Mouse (Mus musculus) cerebellum, adult 8-10 months (tissue): Measurements from ENCODE around the gene Wdfy4.

Experiments
- DNase-seq: peaks from one replicate; pipeline ENCODE4 v3.0.0; 2022

Gene Wdfy4

DNA sequence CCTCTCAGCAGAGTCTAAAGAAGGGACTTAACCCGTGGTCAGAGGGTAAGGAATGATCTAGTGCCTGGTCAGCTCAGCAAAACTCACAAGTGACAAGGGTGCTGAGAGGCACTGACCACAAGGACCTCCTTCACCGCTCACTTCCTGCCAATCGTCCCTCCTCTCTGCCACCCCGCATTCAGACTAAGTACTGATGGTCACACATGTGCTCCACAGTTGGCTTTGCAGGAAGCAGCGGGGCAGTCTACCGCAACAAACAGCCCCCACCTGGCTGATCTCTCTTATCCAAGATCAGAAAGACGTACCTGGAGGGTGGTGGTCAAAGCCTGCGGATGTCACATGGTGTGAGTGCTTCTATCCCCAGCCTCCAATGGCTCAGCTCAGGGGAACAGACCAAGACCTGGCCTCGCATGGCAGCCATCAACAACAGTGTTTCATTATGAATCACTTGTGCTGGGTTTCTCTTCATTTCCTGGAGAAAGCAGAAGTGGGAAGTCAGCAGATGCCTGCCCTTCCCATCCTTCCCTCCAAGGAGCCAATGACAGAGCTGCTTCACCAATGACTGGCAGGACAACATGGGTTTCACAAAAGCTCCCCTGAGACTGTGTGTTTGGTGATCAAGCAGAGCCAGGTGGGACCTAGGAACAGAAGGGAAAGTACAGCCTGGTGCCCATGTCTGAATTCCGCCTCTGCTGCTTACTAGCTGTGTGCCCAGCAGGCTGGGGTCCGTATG is at the start of gene Wdfy4:
Wdfy4 (minus strand) TSS at position 441 of the 733 bp plus-strand sequence.
- no peak for DNase-seq

DNA sequence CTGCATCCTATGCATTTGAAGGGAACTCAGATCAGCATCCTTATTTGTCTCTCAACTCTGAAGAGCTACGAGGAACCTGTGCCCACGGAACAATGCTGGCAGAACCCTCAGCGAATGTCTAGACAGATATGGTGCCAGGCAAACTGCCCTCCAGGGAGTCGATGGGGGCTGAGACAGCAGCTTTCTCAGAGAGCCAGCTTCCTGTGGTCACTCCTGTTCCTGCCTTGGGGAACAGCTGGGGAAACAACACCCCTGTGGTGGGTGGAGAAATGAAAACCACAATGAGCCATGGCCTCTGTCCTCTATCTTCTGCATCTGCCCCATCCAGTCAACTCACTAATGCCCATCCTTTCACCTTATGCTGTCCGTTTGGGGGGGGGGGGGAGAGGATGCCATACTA is 46.7 kb upstream of the Wdfy4 start:
- DNase-seq: no peak

DNA sequence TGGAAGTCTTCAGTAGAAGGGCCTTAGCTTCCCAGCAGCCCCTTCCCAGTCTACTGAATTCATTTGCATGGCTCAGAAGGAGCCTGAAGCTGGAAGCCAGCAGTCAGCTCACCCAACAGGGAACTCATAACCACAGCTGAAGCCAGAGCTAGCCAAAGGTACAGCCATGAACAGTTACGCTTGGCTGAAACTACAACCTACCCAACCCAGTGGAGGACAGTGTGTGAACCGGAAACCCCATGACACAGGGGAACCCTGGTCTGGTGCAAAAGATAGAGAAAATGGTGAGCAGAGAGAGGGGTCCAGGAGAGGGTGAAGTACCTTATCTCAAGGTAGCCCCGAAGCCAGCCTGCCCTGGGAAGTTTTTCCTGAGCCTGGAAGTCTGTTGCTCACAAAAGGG is 46.0 kb upstream of the Wdfy4 start:
- DNase-seq: no peak

DNA sequence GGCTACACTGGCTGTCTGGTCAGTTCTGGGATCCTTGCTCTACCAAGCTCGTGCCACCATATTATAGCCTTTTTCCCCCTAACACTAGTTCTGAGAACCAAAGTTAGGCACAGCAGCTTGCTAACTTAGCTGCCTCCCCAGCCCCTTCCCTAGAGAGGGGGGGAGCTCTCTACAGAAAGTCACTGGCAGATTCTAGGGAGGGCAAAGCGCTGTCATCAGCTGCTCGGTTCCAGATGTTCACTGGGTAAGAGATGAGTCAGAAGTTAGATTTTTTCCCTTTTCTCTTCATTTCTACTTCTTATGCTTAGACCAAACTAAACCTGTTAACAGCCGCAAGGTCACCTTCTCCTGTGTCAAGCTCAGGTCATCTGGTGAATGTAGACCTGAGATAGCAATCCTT is 45.4 kb upstream of the Wdfy4 start:
- DNase-seq: no peak

DNA sequence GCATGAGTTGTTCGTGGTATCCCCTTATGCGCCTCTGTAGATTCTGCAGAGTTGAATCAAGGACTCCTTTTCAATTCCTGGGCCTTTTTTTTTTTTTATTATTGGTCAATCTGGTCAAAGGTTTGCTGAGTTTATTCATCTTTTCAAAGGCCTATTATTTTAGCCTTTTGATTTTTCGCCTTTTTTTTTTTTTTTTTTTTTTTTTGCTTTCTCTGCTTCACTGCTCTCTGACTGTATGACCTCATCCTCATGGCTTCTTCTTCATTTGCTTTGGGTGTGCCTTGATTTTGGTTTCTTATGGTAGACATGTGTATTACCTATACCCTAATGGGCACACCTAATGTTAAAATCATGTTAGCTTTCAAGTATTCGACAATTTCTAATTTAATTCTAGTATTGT is 39.9 kb upstream of the Wdfy4 start:
- DNase-seq: no peak

DNA sequence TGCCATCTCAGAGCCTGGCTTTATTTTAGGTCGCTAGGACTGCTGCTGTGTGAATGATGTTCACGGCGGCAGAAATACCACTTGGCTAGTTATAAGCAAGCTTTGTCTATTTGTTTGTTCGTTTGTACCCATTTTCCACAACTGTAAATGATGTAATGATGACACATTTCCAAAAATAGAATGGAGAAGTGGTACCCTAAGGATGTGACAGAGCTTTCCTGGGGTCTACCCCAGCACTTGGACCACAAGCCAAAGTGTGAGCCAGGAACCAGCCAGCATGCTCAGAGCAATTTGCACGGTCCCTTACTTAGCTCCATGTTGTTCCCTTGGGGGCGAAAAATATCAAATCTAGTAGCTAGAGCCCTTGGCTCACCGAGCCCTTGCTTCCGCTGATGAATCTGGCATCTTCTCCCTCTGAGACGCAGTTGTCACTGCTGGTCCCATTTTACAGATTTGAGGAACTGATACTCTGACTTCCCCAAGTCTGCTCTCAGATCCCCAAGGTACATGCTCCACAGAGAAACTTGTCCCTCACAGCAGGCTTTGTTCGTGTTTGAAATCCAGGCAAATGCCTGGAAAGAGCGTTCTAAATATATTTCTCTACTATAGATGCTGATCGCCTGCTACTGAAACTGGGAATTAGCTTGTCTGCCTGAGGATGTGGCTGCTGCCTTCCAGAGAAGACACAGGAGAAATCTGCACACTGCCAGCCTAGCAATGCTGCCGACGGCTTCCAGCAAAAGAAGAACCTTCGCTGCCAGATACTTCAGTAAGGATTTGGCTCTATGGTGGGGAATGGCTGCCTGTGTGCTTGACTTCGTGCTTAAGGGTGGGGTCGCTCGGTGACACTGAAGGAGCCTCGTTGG is 31.3 kb upstream of the Wdfy4 start:
- no peak for DNase-seq

DNA sequence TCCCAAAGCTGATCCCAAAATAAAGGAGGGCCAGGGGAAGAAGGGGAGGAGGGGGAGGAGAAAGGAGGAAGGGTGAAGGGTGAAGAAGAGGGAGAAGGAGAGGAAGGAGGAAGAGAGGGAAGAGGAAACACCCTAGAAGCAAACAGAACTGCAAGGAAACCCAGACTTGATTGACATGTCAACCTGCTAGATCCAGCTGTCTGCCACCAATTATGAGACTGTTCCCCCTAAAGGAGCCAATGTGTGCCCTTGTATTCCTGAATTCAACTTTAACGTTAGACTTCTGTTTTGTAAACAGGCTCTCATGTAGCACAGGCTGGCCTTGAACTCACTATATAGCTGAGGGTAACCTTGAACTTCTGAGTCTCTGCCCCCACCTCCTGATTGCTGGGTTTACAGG is 29.9 kb upstream of the Wdfy4 start:
- DNase-seq: no peak

DNA sequence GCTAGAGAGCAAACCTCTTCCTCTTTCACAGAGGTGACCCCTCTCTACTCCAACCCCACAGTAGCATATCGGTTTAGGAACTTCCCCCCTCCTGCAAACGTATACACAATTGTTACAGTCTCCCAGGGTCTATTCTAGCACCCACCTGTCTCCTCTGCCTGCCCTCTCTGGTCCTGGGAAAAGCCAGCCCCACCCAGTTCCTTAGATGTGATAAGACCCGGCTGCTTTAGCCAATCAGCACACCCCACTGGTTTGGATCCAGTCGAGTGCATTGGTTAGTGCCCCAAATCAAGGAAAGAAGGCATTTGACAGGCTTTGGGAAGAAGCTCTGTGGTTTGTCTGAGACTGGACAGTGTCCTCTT is 29.4 kb upstream of the Wdfy4 start:
- no peak for DNase-seq

DNA sequence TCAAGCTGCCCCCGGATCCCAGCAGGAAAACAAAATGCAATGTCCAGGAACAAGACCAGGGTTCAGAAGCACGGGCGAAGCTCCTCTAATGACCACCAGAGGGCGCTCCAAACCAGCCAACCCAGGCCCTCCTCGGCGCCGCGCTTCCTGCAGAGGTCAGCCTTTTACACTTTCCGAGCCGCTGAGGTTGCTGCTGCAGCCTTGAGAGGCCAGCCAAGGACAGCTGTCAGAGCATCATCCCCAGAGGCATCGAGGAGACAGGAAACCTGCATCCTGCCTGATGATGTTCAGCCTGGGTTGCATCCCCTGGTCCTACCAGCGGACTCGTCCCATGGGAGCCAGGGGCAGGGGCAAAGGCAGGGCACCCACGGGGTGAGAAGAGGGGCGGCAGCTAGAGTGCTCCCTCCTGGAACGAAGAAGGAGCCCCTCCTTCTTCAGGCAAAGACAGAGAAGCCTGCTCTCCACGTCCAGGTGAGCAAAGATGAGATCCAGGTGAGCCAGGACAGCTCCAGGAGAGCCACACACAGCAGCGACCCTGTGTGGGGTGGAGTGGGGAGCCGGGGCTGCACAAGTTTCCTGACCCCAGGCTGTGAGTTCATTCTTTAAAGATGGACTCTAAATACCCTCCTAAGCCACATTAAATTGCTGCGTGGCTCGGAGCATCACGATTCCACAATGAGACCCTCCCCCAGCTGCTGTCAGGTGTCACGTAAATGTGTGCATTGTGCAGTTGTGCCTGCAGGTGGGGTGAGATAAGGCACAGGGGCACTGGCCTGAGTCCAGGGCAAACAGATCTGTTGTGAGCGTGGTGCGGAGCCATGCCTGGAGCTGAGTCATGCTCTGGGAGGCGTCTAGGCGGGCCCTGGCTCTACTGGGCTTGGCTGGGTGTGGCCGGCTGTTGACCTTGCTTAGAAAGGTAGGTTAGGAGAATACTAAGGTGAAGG is 28.8 kb upstream of the Wdfy4 start, which contains the start of gene Arhgap22:
Arhgap22 (plus strand) TSS at position 204 of the 944 bp plus-strand sequence.
- peak; percentile 80 for DNase-seq

DNA sequence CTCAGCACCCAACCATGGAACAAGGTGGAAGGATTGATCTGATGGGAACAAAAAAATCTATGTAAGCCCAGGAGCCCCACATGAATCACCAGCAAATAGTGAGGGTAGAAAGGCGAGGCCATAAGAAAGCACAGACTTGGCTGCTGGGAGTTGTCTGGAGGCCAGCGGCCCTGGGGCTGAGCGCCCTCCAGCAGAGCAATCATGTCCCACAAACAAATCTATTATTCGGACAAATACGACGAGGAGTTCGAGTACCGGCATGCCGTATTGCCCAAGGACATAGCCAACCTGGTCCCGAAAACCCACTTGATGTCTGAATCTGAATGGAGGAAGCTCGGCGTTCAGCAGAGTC is 27.6 kb upstream of the Wdfy4 start:
- no peak for DNase-seq

DNA sequence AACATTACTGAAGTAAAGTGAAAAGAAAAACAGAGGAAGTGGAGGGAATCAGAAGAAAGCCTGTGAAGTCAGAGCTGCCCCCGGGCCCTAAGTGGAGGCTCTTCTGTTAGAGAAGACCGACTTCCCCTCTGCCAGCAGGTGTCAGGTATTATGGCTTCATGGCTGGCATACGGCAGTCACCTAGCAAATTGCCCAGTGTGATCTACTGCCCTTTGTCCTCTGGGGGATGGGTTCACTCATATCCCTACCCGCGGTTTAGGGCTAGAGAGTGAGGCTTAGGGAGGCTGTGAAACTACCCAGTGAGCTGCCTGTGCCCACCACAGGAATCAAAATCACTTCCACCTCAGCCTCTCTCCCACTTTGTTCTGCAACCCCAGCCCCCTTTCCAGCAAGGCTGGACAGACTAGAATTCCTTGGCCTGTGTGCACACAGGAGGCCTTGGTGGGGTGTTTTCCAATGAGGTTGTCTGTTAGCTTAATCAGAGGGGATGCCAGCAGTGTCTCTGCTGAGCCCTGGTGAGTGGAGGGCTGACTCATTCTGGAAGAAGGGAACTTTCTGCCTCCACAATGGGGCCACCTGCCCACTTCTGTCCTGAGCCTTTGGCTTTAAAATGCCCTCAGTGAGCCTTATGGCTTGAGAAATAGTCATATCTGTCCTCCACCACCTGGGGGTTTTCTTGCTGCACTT is 27.1 kb upstream of the Wdfy4 start:
- DNase-seq: no peak

DNA sequence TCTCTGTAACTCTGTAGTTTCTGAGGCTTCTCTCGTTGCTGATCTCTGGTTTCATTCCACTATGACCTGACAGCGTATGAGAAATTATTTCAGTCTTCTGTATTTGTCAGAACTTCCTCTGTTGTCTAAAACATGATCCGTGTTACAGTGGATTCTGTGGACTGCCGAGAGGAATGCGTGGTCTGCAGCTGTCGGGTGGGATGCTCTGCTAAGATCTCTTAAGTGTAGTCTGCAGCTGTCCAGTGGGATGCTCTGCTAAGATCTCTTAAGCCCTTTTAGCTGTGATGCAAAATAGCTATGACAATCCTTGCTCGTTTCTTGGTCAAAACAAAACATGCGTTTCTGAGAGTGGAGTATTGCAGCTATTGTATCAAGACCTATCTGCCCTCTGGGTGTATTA is 25.5 kb upstream of the Wdfy4 start:
- DNase-seq: no peak

DNA sequence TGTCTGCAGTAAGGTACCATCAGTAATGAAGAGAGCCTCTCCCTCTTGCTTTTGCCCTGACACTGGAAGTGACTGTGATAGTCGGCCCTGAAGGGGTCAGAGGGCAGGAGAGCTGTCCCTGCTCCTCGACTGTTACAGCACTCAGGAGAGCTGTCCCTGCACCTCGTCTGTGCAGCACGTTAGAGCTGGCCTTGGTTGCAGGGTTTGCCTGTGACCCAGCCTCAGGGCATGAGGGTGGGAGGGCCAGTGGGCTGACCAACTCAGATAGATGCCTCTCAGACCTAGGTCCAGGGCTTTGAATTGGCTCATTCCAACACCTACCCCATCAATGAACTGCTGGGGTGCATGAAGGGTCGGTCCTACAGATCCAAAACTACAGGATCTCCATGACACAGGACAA is 23.0 kb upstream of the Wdfy4 start:
- DNase-seq: no peak

DNA sequence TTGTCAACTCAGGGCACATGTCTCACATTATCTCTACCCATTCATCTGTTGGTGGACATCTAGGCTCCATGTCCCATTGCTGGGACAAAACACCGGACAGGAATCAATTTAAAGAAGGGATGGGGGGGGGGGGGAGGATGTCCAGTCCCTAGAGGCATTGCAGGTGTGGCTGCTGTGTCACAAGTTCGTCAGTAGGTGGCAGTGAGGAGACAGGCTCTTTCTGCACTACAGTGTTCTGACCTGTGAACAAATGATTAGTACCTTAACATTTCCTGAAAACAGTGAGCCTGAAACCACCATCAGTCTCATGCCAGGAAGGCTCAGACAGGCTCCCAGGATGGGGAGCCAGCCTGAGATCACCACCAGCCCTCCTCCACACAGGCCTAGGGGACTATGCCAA is 21.7 kb upstream of the Wdfy4 start:
- DNase-seq: no peak

DNA sequence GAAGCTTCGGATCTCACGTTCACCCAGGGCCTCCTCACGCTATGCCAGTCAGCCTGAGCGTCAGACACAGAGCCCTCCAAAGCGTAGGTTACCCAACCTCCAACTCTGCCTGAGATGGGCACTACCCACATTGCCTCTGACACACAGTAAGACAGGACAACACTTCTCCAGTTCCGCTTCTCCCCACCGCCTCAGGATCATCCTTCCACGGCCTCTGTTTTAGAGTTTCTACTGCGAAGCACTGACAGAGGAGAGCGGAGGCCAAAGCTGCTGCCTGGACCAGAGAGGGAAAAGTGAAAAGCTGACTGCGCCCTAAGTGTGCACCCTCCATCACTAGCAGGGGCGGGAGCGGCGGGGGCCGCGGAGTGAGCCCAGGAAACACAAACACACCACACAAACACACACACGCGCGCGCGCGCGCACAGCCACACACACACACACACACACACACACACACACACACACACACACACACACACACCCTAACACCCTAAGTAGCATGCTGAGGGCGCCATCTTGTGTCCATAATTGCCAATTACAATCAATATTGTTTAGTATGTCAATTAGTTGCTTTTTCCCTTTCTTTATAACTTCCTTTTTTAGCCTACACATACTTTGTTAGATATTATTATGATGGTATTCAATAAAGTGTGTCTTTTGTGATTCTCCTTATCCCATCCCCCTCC is 20.1 kb upstream of the Wdfy4 start:
- DNase-seq: no peak

DNA sequence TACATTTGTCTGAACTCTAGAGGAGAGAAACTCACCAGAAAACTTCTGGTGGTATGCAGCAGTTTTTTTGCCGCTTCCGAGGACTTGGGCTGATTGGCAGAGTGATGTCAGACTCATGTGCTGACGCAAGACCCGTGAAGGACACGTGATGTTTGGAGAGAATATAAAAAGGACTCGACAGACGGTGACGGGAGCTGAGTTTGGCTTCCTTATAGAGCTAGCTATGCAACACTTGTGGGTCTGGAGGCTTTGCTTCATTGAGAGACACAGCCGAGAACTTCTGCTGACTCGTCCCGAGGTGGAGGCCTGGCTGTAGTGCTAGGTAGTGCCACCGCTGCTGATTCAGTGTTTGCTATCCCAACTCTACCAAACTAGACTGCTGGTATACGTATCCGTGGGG is 18.5 kb upstream of the Wdfy4 start:
- DNase-seq: no peak

DNA sequence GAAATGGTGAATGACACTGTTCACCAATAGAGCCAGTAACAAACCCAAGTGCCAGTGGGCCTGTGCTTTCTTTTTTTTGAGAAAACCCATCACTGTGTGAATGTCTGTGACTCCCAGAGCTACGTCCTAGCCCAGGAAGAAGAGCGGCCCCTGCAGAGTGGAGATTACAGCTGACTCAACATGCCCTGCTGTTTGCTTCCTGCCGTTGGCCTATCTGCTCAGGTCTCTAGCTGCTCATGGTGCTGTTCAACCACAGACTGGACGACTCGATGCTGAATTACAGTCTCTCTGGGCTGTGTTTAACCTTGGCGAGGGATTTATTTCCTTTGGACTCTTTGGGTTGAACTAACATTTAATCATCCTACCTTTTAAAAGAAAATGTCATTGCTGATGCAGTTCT is 17.6 kb upstream of the Wdfy4 start:
- no peak for DNase-seq

DNA sequence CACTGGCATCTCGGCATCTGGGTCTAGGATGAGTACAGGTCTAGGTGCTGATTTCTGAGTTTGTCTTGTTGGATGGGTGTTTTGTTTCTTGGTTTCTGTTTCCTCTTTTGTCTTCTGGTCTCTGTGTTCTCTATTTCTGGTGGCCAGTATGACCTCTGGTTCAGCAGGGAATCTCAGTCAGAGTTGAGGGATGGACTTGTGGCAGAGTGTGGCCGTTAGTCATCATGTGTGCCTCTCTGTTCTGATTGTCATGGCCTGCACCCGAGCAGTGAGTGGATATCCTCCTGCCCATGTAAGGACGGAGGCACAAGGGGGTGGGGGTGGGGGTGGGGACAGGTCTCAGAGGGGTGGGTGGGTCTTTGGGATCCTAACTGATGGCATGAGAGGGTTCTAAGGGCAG is 16.9 kb upstream of the Wdfy4 start:
- DNase-seq: no peak

DNA sequence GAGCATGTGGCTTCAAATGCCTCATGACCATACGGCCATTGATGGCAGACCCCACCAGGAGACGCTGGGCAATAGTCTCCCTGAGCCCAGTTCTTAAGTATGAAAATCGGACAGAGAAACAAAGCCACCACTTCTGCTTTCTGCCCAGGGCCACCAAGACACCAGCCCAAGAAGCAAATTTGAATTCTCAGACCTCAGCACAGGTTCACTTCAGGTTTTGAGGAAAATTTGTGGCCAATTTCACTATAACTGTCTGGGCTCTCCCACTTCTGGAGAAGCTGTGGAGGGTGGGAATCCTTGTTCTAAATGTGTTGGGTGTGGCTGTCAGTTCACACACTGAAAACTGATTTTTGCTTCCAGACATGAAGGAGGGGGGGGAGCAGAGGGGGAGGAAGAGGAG is 8.9 kb upstream of the Wdfy4 start:
- no peak for DNase-seq

DNA sequence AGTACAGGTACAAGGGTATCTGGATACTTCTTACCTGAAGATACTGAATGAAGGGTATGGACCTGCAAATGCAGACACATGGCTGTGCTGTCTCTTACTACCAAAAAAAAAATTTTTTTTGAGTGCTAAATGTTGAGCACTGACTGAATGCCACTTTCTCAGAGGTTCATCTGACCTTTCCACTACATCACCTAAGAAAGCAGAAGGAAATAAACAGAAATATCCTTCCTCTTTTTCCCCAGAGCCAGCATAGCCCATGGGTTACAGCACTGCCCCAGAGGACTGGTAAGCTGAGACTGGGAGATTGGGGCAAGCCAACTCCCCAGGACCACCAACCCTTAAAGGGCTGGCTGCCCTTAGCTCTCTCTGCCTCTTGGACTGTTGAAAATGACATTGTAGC is 8.5 kb upstream of the Wdfy4 start:
- DNase-seq: no peak

DNA sequence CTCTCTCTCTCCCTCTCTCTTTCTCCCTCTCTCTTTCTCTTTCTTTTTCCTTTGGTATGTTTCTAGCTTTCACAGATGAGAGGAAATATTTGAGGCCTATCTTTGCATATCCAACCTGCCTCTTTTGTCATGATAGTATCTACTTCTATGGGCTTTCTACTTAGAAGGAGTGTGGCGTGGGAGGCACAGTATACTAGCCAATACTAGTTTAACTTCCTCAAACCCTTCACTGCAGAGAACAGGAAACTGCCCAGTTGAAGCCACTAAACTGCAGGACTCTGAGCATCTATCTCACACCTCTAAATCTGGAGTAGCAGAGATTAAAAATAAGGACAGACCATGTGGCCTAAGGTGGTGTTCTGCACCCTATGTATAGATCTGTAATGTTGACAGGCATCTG is 5.3 kb upstream of the Wdfy4 start:
- DNase-seq: no peak

DNA sequence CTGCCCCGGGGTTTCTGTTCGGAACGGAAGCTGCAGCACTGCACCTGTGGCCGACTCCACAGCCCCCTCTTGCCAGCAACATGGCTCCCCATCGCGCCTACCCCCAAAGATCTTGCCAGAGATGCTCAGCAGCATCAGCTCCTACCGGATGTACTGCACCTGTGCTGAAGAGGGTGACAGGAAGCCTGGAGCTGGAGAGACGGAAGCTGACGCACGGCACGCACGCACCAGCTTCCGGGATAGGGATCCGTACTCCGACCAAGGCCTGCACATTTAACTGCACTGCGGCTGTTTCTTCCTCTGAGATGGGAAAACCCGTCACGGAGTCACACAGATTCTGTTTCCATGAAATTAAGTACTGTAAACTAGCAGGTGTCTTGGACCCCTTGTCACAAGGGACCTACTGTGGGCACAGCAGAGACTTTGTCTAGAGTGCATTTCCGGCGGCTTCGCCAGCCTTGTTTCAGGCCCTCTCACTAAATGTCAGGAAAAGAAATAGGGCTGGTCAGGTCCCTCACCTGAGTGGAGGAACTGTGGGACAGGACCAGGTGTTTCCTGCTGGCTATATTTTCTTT is 4.6 kb upstream of the Wdfy4 start:
- DNase-seq: no peak
